Mouse (Mus musculus): ENCODE measurements around the gene Nme8. TPM values are rescaled to one million over a fixed set of nuclear protein-coding genes. Genes with fewer than 3 reads are reported as not detected.

The Nme8 gene
- polyA plus RNA-seq, 1 experiment from 2014 or later: not detected

DNA sequence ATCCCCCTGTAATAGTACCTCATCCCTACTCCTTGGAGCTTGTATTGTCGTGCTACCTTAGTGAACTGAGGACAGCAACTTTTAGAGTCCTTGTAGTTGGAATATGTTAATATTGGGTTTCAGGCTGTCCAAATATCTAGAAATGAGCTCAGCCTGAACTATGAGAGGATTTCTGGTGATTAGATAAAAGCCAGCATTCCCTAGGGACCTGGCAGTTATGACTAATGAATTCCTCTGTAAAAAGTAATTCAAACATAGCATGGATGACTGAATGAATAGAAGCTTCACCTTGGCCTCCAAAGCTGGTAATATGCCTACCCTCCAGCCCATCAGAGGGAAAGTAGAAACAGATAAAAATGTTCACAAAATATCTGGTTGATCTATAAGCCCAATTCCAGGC is 71.1 kb downstream of the Nme8 start:
- H3K4me1 ChIP-seq (replicated peaks; ENCODE audit: control insufficient read depth, insufficient read depth, low read length): 0 out of 2 replicates have a peak, but pooled peaks cover 4% of the 10 kb centered on the region
- DNase-seq (ENCODE audit: low spot score): no peak
- no peaks in the 10 kb centered on the region for H3K36me3 ChIP-seq (ENCODE audit: control insufficient read depth, insufficient read depth, low read length)
- H3K27me3 ChIP-seq (ENCODE audit: control insufficient read depth, insufficient read depth, low read length): peaks cover 3% of the 10 kb centered on the region; the same call in 1 of the 2 replicates
- no peaks in the 10 kb centered on the region for H3K9me3 ChIP-seq (ENCODE audit: control insufficient read depth, low read length)
- no peak overlapping the region for H3K27ac ChIP-seq (ENCODE audit: low read depth, low read length)
- H3K4me2 ChIP-seq (ENCODE audit: low read depth, low read length, severe bottlenecking): no peak overlapping the region
- no peak for ATAC-seq (replicated peaks; ENCODE audit: low FRiP score)
- H3K9ac ChIP-seq (ENCODE audit: low read length): no peak overlapping the region
- H3K4me3 ChIP-seq (ENCODE audit: low read depth, low read length): no peak overlapping the region
- WGBS: 74% methylated on average over 1 of the region's 1 CpGs

DNA sequence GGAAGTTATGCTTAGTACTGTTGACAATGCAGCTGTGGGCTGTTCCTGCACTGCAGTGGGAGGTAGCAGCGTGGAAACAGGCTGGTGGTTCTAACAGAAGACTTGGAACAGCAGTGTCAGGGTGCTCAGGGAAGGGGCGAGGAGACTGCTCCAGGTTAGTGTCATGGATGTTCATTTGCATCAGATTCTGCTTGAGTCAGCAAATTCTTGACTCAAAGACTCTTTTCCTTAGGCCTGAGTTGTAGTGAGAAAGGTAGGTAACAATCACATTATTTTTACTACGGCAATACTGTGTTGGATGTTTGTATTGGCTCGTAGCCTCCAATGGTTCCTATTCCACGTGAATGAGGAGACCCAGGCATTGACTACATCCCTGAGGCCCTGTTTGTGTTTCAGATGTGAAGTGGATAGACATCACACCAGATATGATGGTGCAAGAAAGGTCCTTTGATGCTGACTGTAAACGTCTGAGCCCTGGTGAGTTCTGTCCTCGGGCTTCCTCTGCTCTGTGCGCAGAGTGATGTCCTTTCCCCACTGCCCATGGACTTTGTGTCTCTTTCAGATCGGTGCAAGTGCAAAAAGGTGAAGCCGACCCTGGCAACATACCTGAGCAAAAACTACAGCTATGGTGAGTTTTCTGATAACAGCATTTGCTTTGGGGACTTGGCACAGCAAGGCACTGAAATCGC is 72.8 kb downstream of the Nme8 start:
- no peak overlapping the region for H3K4me2 ChIP-seq (ENCODE audit: low read depth, low read length, severe bottlenecking)
- H3K9ac ChIP-seq (ENCODE audit: low read length): no peak overlapping the region
- no peaks in the 10 kb centered on the region for H3K9me3 ChIP-seq (ENCODE audit: control insufficient read depth, low read length)
- WGBS: 89% methylated on average over 11 of the region's 11 CpGs
- no peak overlapping the region for H3K27ac ChIP-seq (ENCODE audit: low read depth, low read length)
- H3K36me3 ChIP-seq (ENCODE audit: control insufficient read depth, insufficient read depth, low read length): no peaks in the 10 kb centered on the region
- H3K27me3 ChIP-seq (ENCODE audit: control insufficient read depth, insufficient read depth, low read length): peaks cover 3% of the 10 kb centered on the region; the same call in 1 of the 2 replicates
- no peak overlapping the region for H3K4me3 ChIP-seq (ENCODE audit: low read depth, low read length)
- ATAC-seq (replicated peaks; ENCODE audit: low FRiP score): no peak
- DNase-seq (ENCODE audit: low spot score): no peak
- H3K4me1 ChIP-seq (replicated peaks; ENCODE audit: control insufficient read depth, insufficient read depth, low read length): 0 out of 2 replicates have a peak, but pooled peaks cover 4% of the 10 kb centered on the region

DNA sequence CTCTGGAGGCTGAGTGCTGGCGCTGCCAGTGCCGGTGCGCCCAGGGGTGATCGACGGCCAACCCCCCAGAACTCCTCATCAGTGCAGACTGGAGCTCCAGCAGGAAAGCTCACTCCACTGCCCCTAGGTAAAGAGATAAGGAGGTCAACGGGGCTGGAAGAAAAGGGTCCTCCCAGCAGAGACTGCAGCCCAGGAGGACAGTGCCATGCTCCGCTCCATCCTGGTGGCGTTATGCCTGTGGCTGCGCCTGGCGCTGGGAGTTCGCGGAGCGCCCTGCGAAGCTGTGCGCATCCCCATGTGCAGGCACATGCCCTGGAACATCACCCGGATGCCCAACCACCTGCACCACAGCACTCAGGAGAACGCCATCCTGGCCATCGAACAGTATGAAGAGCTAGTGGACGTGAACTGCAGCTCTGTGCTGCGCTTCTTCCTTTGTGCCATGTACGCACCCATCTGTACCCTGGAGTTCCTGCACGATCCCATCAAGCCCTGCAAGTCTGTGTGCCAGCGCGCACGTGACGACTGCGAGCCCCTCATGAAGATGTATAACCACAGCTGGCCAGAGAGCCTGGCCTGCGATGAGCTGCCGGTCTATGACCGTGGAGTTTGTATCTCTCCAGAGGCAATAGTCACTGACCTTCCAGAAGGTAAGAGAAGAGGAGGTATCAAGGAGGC is 74.2 kb downstream of the Nme8 start:
- peaks cover 3% of the 10 kb centered on the region; the same call in 1 of the 2 replicates for H3K27me3 ChIP-seq (ENCODE audit: control insufficient read depth, insufficient read depth, low read length)
- DNase-seq (ENCODE audit: low spot score): peak; percentile 57
- peak overlapping the region; percentile 62 for H3K9ac ChIP-seq (ENCODE audit: low read length)
- no peaks in the 10 kb centered on the region for H3K9me3 ChIP-seq (ENCODE audit: control insufficient read depth, low read length)
- H3K27ac ChIP-seq (ENCODE audit: low read depth, low read length): no peak overlapping the region
- WGBS: 23% methylated on average over 30 of the region's 30 CpGs
- ATAC-seq (replicated peaks; ENCODE audit: low FRiP score): peak; percentile 31
- 0 out of 2 replicates have a peak, but pooled peaks cover 4% of the 10 kb centered on the region for H3K4me1 ChIP-seq (replicated peaks; ENCODE audit: control insufficient read depth, insufficient read depth, low read length)
- H3K4me2 ChIP-seq (ENCODE audit: low read depth, low read length, severe bottlenecking): peak overlapping the region; percentile 83
- H3K4me3 ChIP-seq (ENCODE audit: low read depth, low read length): peak overlapping the region; percentile 44
- H3K36me3 ChIP-seq (ENCODE audit: control insufficient read depth, insufficient read depth, low read length): no peaks in the 10 kb centered on the region

DNA sequence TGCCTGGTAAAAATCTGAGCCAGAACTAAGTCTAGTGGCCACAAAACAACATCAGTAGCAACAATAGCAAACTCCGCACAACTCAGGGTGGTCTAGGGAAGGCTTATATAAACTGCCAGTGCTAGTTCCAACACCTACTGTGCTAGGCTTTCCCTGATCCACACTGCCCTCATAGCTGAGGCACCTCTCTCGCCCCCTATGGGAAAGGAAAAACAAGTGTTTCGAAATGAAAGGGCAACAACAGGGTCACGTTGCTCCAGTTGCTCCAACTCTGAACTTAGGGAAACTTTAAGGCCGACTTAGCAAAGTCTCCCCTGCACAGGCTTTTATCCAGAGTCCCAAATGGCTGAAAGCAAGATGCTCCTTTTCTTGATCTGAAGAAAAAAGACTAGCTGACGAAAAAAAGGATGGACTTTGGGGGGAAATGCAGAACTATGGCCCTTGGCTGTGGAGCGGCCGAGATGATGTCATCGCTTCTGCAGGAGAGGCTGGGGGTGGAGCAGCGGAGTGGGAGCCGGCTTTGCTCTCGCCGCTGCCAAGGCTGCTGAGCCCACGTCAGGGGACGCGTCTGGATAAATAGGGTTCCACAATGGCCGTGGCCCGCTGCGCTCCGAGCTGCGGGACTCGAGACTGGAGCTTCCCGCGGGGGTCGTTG is 74.9 kb downstream of the Nme8 start, which contains the start of gene Sfrp4:
Gene Sfrp4 (plus strand): TSS at position 532 of the 655 bp plus-strand sequence.
- peaks cover 3% of the 10 kb centered on the region; the same call in 1 of the 2 replicates for H3K27me3 ChIP-seq (ENCODE audit: control insufficient read depth, insufficient read depth, low read length)
- ATAC-seq (replicated peaks; ENCODE audit: low FRiP score) (peak; percentile 78), DNase-seq (ENCODE audit: low spot score) (peak; percentile 76)
- 2% methylated on average over 25 of the region's 25 CpGs for WGBS
- H3K36me3 ChIP-seq (ENCODE audit: control insufficient read depth, insufficient read depth, low read length): no peaks in the 10 kb centered on the region
- H3K4me1 ChIP-seq (replicated peaks; ENCODE audit: control insufficient read depth, insufficient read depth, low read length): 0 out of 2 replicates have a peak, but pooled peaks cover 4% of the 10 kb centered on the region
- peak within 1 kb of the TSS; percentile 83 for H3K4me2 ChIP-seq (ENCODE audit: low read depth, low read length, severe bottlenecking)
- no peak within 1 kb of the TSS for H3K27ac ChIP-seq (ENCODE audit: low read depth, low read length)
- H3K4me3 ChIP-seq (ENCODE audit: low read depth, low read length): peak within 1 kb of the TSS; percentile 44
- no peaks in the 10 kb centered on the region for H3K9me3 ChIP-seq (ENCODE audit: control insufficient read depth, low read length)
- peak within 1 kb of the TSS; percentile 62 for H3K9ac ChIP-seq (ENCODE audit: low read length)

DNA sequence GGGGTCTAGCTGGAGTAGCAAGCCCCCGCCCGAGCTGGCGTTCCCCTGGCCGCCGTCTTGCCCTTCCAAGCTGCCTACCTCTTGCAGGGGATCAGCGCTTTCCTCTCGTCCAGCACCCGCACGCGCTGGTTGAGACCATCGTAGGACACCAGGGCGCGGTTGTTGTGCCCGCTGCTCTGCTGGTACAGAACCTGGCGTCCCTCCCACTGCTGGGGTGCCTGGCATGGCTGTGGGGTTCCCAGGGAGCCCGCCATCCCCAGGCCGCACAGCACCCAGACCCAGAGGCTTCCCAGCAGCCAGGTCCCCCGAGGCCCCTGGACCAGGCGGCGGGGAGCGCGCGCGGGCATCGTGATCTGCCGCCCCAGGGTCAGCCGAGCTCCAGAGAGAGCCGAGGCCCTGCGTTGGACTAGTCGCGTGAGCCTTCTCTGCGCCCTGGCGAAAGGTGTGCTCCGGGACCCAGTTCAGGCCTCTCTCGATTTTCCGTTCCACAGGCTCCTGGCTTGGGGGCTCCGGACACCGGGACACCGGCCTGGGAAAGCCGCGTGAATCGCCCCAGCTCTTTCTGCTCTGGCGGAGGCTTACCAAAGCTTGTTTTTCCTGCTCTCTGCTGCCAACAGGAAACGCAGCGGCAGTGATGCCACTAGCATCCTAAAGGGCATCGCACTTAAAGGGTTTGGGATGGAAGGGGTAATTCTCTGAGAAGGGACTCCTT is 78.2 kb downstream of the Nme8 start, which contains the start of gene Epdr1:
Gene Epdr1 (minus strand): TSS at position 712 of the 712 bp plus-strand sequence.
- ATAC-seq (replicated peaks; ENCODE audit: low FRiP score) (peak; percentile 82), DNase-seq (ENCODE audit: low spot score) (peak; percentile 86)
- Histone ChIP-seq H3K4me3 (ENCODE audit: low read depth, low read length) (peak within 1 kb of the TSS; percentile 67), H3K27ac (ENCODE audit: low read depth, low read length) (peak within 1 kb of the TSS; percentile 46; the same call in 1 of the 2 replicates), H3K9me3 (ENCODE audit: control insufficient read depth, low read length) (no peaks in the 10 kb centered on the region), H3K9ac (ENCODE audit: low read length) (peak within 1 kb of the TSS; percentile 93), H3K4me2 (ENCODE audit: low read depth, low read length, severe bottlenecking) (peak within 1 kb of the TSS; percentile 90), H3K36me3 (ENCODE audit: control insufficient read depth, insufficient read depth, low read length) (no peaks in the 10 kb centered on the region), H3K4me1 (replicated peaks; ENCODE audit: control insufficient read depth, insufficient read depth, low read length) (0 out of 2 replicates have a peak, but pooled peaks cover 4% of the 10 kb centered on the region), H3K27me3 (ENCODE audit: control insufficient read depth, insufficient read depth, low read length) (peaks cover 3% of the 10 kb centered on the region; the same call in 1 of the 2 replicates)
- WGBS: under 1% methylated on average over 46 of the region's 46 CpGs

- DNase-seq (ENCODE audit: low spot score): no peak
- no peak; the same call in 1 of the 2 replicates for ATAC-seq (replicated peaks; ENCODE audit: low FRiP score)
- peak overlapping the region; percentile 93 for H3K9ac ChIP-seq (ENCODE audit: low read length)
Observed at GRCm38 (mm10) chr13:19618841-19619215, 78.8 kb downstream of the Nme8 start.

GRCm38 (mm10) chr13:19618081-19618480 is 79.5 kb downstream of the Nme8 start:
- no peaks in the 10 kb centered on the region for H3K27me3 ChIP-seq (ENCODE audit: control insufficient read depth, insufficient read depth, low read length)
- WGBS: 91% methylated on average over 4 of the region's 4 CpGs
- H3K36me3 ChIP-seq (ENCODE audit: control insufficient read depth, insufficient read depth, low read length): no peaks in the 10 kb centered on the region
- DNase-seq (ENCODE audit: low spot score): no peak
- H3K4me2 ChIP-seq (ENCODE audit: low read depth, low read length, severe bottlenecking): no peak overlapping the region
- no peak overlapping the region for H3K9ac ChIP-seq (ENCODE audit: low read length)
- H3K4me1 ChIP-seq (replicated peaks; ENCODE audit: control insufficient read depth, insufficient read depth, low read length): no peaks in the 10 kb centered on the region
- ATAC-seq (replicated peaks; ENCODE audit: low FRiP score): no peak
- H3K27ac ChIP-seq (ENCODE audit: low read depth, low read length): no peak overlapping the region
- no peaks in the 10 kb centered on the region for H3K9me3 ChIP-seq (ENCODE audit: control insufficient read depth, low read length)
- no peak overlapping the region for H3K4me3 ChIP-seq (ENCODE audit: low read depth, low read length)

More at GRCm38 (mm10) chr13:19618841-19619215, 78.8 kb downstream of the Nme8 start:
- Histone ChIP-seq H3K36me3 (ENCODE audit: control insufficient read depth, insufficient read depth, low read length) (no peaks in the 10 kb centered on the region), H3K4me2 (ENCODE audit: low read depth, low read length, severe bottlenecking) (peak overlapping the region; percentile 90), H3K4me1 (replicated peaks; ENCODE audit: control insufficient read depth, insufficient read depth, low read length) (0 out of 2 replicates have a peak, but pooled peaks cover 4% of the 10 kb centered on the region), H3K4me3 (ENCODE audit: low read depth, low read length) (peak overlapping the region; percentile 67), H3K9me3 (ENCODE audit: control insufficient read depth, low read length) (no peaks in the 10 kb centered on the region), H3K27me3 (ENCODE audit: control insufficient read depth, insufficient read depth, low read length) (peaks cover 3% of the 10 kb centered on the region; the same call in 1 of the 2 replicates), H3K27ac (ENCODE audit: low read depth, low read length) (peak overlapping the region; percentile 46; the same call in 1 of the 2 replicates)
- 6% methylated on average over 5 of the region's 5 CpGs for whole genome bisulfite sequencing

DNA sequence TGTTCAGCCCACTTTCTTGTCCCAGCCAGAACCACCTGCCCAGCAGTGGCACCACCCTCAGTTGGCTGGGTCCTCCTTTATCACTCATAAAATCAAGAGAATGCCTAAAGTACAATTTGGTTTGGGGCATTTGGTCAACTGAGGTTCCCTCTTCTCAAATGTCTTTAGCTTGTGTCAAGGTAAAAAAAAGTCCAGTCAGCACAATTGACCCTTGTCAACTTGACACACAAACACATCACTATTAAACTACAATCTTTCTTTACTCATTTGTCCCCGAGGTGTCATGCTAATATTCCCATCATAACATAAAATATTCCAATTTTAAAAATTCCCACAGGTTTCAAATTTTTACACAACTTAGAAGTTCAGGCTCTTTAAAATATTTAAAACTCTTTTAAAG is 83.3 kb downstream of the Nme8 start:
- H3K9me3 ChIP-seq (ENCODE audit: control insufficient read depth, low read length): no peaks in the 10 kb centered on the region
- H3K27ac ChIP-seq (ENCODE audit: low read depth, low read length): no peak overlapping the region
- no peaks in the 10 kb centered on the region for H3K27me3 ChIP-seq (ENCODE audit: control insufficient read depth, insufficient read depth, low read length)
- ATAC-seq (replicated peaks; ENCODE audit: low FRiP score) (no peak), DNase-seq (ENCODE audit: low spot score) (no peak)
- no peak overlapping the region for H3K9ac ChIP-seq (ENCODE audit: low read length)
- H3K4me3 ChIP-seq (ENCODE audit: low read depth, low read length): no peak overlapping the region
- H3K4me2 ChIP-seq (ENCODE audit: low read depth, low read length, severe bottlenecking): no peak overlapping the region
- no peaks in the 10 kb centered on the region for H3K36me3 ChIP-seq (ENCODE audit: control insufficient read depth, insufficient read depth, low read length)
- 77% methylated on average over 1 of the region's 1 CpGs for WGBS
- no peaks in the 10 kb centered on the region; the same call in 1 of the 2 replicates for H3K4me1 ChIP-seq (replicated peaks; ENCODE audit: control insufficient read depth, insufficient read depth, low read length)
